Mouse (Mus musculus) testis, adult 2 months (tissue): ENCODE data around the gene Grin2c.

Experiments used
- CTCF ChIP-seq: fragments of 200-500 bp; IDR thresholded peaks from 2 replicates; pipeline ENCODE4 v1.5.1; 2012; ENCODE audit warnings: low read depth, mild to moderate bottlenecking, inconsistent platforms, low read length, moderate library complexity; ENCODE audit not compliant: control insufficient read depth, insufficient read depth, insufficient replicate concordance
- POLR2A ChIP-seq: fragments of 200-500 bp; IDR thresholded peaks from 2 replicates; pipeline ENCODE4 v1.6.1; 2012; ENCODE audit warnings: low read depth, mild to moderate bottlenecking, inconsistent platforms, low read length, moderate library complexity; ENCODE audit not compliant: control insufficient read depth

GRCm38 (mm10) chr11:115287386-115287785, 20.3 kb upstream of the Grin2c start:
- TF ChIP-seq CTCF = no peak
- TF ChIP-seq POLR2A = no peak
